Mouse (Mus musculus) testis, postnatal 14 days (tissue): Measurements from ENCODE around the gene Fam169b.

ENCODE experiments used
- DNase-seq: peaks from one replicate; pipeline ENCODE4 v3.0.0; 2021; ENCODE audit warnings: low spot score

Gene Fam169b

DNA sequence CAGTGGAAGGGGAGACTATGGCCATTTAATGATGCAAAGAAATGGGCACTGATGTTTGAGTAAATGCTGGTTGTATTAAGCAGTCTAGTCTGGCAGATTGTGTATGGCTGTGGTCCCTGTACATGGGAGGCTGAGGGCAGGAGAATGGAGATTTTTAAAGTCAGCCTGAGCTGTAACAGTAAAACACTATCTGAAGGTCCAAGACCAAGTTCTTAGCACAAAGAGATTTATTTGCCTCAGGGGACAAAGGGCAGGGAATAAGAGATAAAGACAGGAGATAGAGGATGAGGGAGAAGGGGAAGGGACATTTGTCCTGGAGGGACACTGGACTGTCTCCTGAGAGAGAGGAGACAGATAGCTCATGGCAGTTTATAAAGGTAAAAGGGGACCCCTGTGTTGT is at the start of gene Fam169b:
TSS of gene Fam169b (plus strand) at position 325 of the 400 bp plus-strand sequence.
- DNase-seq = no peak

DNA sequence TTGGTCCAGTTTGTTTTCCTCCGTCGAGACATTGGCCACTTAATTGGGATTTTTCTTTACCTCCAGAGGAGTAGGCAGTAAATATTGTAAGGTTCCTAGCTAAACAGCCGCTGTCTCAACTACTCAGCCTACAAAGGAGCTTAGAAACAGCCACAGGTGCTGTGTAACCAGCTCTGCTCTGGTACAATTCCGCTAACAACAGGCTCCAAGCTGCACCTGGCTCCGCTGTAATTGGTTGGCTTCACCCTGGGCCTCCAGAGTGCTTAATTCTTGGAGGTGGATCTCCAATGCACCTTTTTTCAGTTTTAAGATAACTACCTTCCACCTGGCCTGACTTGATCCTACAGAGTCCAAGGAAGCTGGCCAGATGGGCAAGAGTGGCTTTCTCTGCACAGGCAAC is 49.6 kb upstream of the Fam169b start:
- DNase-seq = no peak

- no peak for DNase-seq
Measured at GRCm38 (mm10) chr7:68225427-68226054, 48.1 kb upstream of the Fam169b start.

DNA sequence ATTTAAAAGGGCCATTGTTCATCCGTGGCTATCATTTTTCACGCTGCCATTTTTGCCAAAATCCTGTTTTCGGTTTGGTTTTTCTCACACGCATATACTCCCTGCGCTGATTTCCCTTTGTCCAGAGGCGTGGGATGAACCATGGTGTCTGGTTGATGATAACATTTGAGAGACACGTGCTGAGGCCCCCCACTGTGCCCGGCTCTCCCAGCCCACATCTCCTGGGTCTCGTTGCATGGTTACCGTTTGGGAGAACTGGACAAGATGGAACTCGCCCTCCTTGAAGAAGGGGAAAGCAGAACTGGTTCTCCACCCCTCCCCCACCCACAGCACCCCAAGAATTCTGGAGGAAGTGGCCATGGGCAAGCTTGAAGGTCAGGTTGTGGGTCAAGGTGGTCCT is 46.6 kb upstream of the Fam169b start:
- no peak for DNase-seq

- DNase-seq = no peak
Measured at GRCm38 (mm10) chr7:68227621-68228020, 46.0 kb upstream of the Fam169b start.

- no peak for DNase-seq
Measured at GRCm38 (mm10) chr7:68228491-68228890, 45.1 kb upstream of the Fam169b start.

GRCm38 (mm10) chr7:68230831-68231230 is 42.8 kb upstream of the Fam169b start:
- no peak for DNase-seq

DNA sequence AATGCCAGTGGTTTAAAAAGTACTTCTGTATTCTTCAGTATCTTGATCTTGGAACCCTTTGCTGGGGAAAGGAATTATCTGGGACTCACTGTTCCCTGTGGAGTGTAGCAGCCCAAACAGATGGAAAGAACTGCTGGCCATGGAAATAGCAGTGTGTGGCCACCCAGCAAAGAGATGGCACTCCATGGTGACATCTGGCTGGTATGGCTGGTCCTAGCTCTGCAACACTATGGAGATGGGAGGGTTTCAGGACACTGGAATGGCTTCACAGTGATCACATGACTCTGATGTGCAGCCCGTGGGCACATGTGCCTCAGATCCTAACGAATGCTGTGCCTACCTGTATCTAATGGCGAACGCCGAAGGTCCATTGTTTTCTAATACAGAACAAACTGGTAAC is 41.1 kb upstream of the Fam169b start:
- no peak for DNase-seq

- DNase-seq = no peak
Measured at GRCm38 (mm10) chr7:68233619-68234223, 39.9 kb upstream of the Fam169b start.

GRCm38 (mm10) chr7:68236817-68237216 is 36.8 kb upstream of the Fam169b start:
- no peak for DNase-seq

DNA sequence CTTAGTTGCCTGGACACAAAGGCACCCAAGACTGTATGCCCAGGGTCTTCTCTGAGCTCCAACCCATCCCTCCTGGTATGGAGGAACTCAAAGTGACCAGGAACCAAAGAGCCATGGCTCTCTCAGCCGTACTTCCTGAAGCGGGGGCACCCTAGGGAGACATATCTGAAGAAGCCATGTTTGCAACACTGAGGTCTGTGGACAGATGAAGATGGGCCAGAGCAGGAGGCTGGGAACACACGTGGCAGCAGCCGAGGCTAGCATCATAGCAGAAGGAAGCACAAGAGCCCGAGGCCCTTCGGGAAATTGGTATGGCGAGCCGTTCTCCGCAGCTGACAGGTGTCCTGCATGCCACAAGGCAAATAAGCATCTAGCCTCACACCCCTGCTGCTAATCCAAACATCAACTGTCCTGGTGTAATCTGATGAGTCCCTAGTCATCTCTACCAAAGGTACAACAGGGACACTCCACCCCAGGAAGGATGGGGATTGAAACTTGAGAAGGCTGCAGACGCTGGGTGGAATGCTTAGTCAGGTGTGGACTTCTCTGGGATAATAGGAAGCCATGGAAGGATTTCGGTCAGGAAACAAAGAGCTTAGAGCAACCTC is 34.3 kb upstream of the Fam169b start:
- no peak for DNase-seq

GRCm38 (mm10) chr7:68241205-68241604 is 32.4 kb upstream of the Fam169b start:
- no peak for DNase-seq

- no peak for DNase-seq
Measured at GRCm38 (mm10) chr7:68245681-68246080, 28.0 kb upstream of the Fam169b start.

DNA sequence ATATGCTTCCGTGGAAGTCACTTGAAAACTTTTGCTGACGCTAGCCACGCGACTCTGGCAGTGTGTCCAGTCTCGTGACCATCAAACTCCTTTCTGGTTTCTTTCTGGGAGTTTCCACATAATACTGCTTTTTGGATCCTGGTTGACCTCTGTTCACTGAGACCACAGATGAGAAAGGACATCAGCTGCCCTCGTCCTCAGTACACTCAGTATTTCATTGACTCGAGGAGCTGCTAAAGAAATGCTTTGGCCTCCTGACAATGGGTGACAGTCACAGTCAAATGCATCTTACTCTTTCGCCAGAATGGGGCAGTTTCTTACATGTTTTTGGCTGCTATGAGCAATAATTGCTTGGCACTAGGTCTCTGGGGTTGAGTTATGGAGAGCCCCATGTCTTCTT is 27.4 kb upstream of the Fam169b start:
- no peak for DNase-seq

DNA sequence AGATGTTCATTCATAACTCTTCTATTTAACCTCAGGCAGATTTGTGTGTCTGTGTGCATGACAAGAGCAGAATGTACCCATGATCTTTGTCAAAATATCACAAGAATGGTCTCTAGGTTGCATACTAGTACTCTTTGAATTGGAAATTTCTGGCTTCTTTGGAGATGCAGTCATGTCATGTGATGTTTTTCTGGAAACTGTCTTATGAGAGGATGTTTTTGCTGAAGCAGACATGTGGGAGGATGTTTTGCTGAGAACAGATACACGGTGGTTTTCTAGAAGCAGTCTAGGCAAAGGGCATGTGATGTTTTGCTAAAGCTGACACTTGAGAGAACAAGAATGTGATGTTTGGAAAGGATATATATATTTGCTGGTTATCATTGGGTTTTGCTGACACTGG is 23.2 kb upstream of the Fam169b start:
- DNase-seq = no peak

GRCm38 (mm10) chr7:68250902-68251301 is 22.7 kb upstream of the Fam169b start:
- no peak for DNase-seq

DNA sequence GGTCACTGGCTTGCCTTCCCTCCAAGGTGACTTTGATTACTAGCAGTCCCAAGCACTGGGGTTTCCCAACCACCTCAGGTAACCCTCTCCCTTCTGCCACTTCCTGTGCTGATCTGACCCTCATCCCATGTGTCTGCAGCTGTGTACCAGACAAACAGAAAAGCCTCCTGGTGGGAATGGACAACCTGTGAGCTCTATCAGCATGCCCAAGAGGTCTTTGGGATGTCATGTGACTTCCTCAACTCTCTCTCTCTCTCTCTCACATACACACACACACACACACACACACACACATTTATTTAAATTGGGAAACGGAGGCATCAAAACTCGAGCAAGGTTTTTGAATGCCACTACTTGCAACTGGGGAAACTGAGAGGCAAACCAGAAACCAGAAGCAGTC is 15.9 kb upstream of the Fam169b start:
- no peak for DNase-seq

GRCm38 (mm10) chr7:68258326-68259150 is 15.1 kb upstream of the Fam169b start:
- DNase-seq = no peak

- no peak for DNase-seq
Measured at GRCm38 (mm10) chr7:68259523-68260081, 14.0 kb upstream of the Fam169b start.

GRCm38 (mm10) chr7:68262612-68263200 is 10.9 kb upstream of the Fam169b start:
- no peak for DNase-seq

GRCm38 (mm10) chr7:68263346-68264027 is 10.2 kb upstream of the Fam169b start:
- DNase-seq = no peak
